Mouse (Mus musculus) hindbrain, embryonic 15.5 days (tissue): ENCODE measurements around the gene Gm45713. TPM values are rescaled to one million over a fixed set of nuclear protein-coding genes. Genes with fewer than 3 reads are reported as not detected.

ENCODE experiments used
- ATAC-seq: fragments of 200-750 bp; cut with Nextera tagmentation; 2 replicates; pipeline ENCODE4 v1.8.0; 2017; ENCODE audit warnings: low read depth, moderate number of reproducible peaks, moderate TSS enrichment; ENCODE audit not compliant: low FRiP score
- H3K27ac ChIP-seq: fragments of 300-500 bp; sonication (generic); replicated peaks from 2 replicates; pipeline ENCODE4 v1.5.1; 2015; ENCODE audit warnings: mild to moderate bottlenecking, inconsistent platforms
- H3K27me3 ChIP-seq: fragments of 300-500 bp; sonication (generic); 2 replicates; pipeline ENCODE4 v1.6.1; 2015; ENCODE audit warnings: control low read depth, inconsistent platforms
- H3K36me3 ChIP-seq: fragments of 300-500 bp; sonication (generic); 2 replicates; pipeline ENCODE4 v1.6.1; 2015; ENCODE audit warnings: control low read depth, inconsistent platforms
- H3K4me1 ChIP-seq: fragments of 300-500 bp; sonication (generic); replicated peaks from 2 replicates; pipeline ENCODE4 v1.6.1; 2015; ENCODE audit warnings: control low read depth, inconsistent platforms
- H3K4me2 ChIP-seq: fragments of 300-500 bp; sonication (generic); 2 replicates; pipeline ENCODE4 v1.6.1; 2015; ENCODE audit warnings: moderate library complexity, mild to moderate bottlenecking, inconsistent platforms
- H3K4me3 ChIP-seq: fragments of 300-500 bp; sonication (generic); 2 replicates; pipeline ENCODE4 v1.5.1; 2015; ENCODE audit warnings: mild to moderate bottlenecking, inconsistent platforms
- H3K9ac ChIP-seq: fragments of 300-500 bp; sonication (generic); 2 replicates; pipeline ENCODE4 v1.6.1; 2015; ENCODE audit warnings: inconsistent platforms
- H3K9me3 ChIP-seq: fragments of 300-500 bp; sonication (generic); 2 replicates; pipeline ENCODE4 v1.6.1; 2016; ENCODE audit warnings: control low read depth, inconsistent platforms
- WGBS: fragments of 180-500 bp; shearing (Covaris S2); methylation state at CpG from one replicate; pipeline ENCODE4 v1.1.7; 2015; 5-methylcytosine and 5-hydroxymethylcytosine counted together
- polyA plus RNA-seq: library from polyadenylated mRNA; unstranded; fragments of >200 nt; fragmentation: Nextera tagmentation; extraction: Ambion mirVana; gene quantifications from 2 replicates; pipeline ENCODE4 v1.2.1, GENCODE M21; 2015

Gene Gm45713
- polyA plus RNA-seq, 1 experiment from 2014 or later = not detected

GRCm38 (mm10) chr7:45137171-45138006 lies 1.4 kb upstream of the Gm45713 start:
- Histone ChIP-seq H3K4me1 (peaks cover 9% of the 10 kb centered on the region), H3K27ac (no peak overlapping the region), H3K9me3 (no peaks in the 10 kb centered on the region), H3K4me3 (no peak overlapping the region), H3K27me3 (peaks cover 9% of the 10 kb centered on the region; the same call in 1 of the 2 replicates), H3K4me2 (no peak overlapping the region), H3K36me3 (no peaks in the 10 kb centered on the region), H3K9ac (no peak overlapping the region)
- ATAC-seq = no peak
- 83% methylated on average over 12 of the region's 12 CpGs for WGBS

GRCm38 (mm10) chr7:45135370-45135769 lies 661 bp downstream of the Gm45713 start:
- Histone ChIP-seq H3K9me3 (no peaks in the 10 kb centered on the region), H3K27ac (no peak overlapping the region), H3K4me1 (peaks cover 9% of the 10 kb centered on the region), H3K27me3 (peaks cover 9% of the 10 kb centered on the region; the same call in 1 of the 2 replicates), H3K36me3 (no peaks in the 10 kb centered on the region), H3K9ac (no peak overlapping the region), H3K4me3 (no peak overlapping the region), H3K4me2 (peak overlapping the region; percentile 83)
- WGBS = 88% methylated on average over 3 of the region's 3 CpGs
- ATAC-seq = no peak

GRCm38 (mm10) chr7:45134544-45135026 lies 1.4 kb downstream of the Gm45713 start:
- Histone ChIP-seq H3K4me2 (no peak overlapping the region), H3K4me1 (peaks cover 12% of the 10 kb centered on the region), H3K27ac (no peak overlapping the region), H3K4me3 (no peak overlapping the region), H3K36me3 (no peaks in the 10 kb centered on the region), H3K9ac (no peak overlapping the region), H3K27me3 (peaks cover 9% of the 10 kb centered on the region; the same call in 1 of the 2 replicates), H3K9me3 (no peaks in the 10 kb centered on the region)
- 12% methylated on average over 12 of the region's 12 CpGs for WGBS
- no peak for ATAC-seq

- 75% methylated on average over 8 of the region's 8 CpGs for WGBS
- Histone ChIP-seq H3K4me1 (peaks cover 18% of the 10 kb centered on the region), H3K9ac (no peak overlapping the region), H3K9me3 (no peaks in the 10 kb centered on the region), H3K27ac (no peak overlapping the region), H3K36me3 (no peaks in the 10 kb centered on the region), H3K4me3 (no peak overlapping the region), H3K4me2 (no peak overlapping the region), H3K27me3 (peaks cover 9% of the 10 kb centered on the region; the same call in 1 of the 2 replicates)
- ATAC-seq = no peak
Measured at GRCm38 (mm10) chr7:45133446-45134159, 2.4 kb downstream of the Gm45713 start.

- Histone ChIP-seq H3K4me3 (no peak overlapping the region), H3K4me2 (no peak overlapping the region), H3K27ac (no peak overlapping the region), H3K27me3 (0 out of 2 replicates have a peak, but pooled peaks cover 4% of the 10 kb centered on the region), H3K36me3 (peaks cover 6% of the 10 kb centered on the region), H3K9me3 (no peaks in the 10 kb centered on the region), H3K9ac (no peak overlapping the region), H3K4me1 (peaks cover 28% of the 10 kb centered on the region)
- ATAC-seq = no peak
- WGBS = 82% methylated on average over 11 of the region's 11 CpGs
Measured at GRCm38 (mm10) chr7:45131850-45132249, 4.2 kb downstream of the Gm45713 start.

- Histone ChIP-seq H3K4me2 (peak overlapping the region; percentile 70), H3K27ac (peak overlapping the region; percentile 94), H3K4me3 (peak overlapping the region; percentile 70), H3K36me3 (peaks cover 25% of the 10 kb centered on the region), H3K9me3 (no peaks in the 10 kb centered on the region), H3K9ac (peak overlapping the region; percentile 51; the same call in 1 of the 2 replicates), H3K27me3 (0 out of 2 replicates have a peak, but pooled peaks cover 4% of the 10 kb centered on the region), H3K4me1 (peaks cover 35% of the 10 kb centered on the region)
- WGBS = 46% methylated on average over 15 of the region's 15 CpGs
- no peak for ATAC-seq
Measured at GRCm38 (mm10) chr7:45129776-45130512, 6.1 kb downstream of the Gm45713 start.

- Histone ChIP-seq H3K27me3 (0 out of 2 replicates have a peak, but pooled peaks cover under 1% of the 10 kb centered on the region), H3K4me1 (peaks cover 40% of the 10 kb centered on the region), H3K4me2 (peak overlapping the region; percentile 70), H3K4me3 (peak overlapping the region; percentile 70), H3K9me3 (no peaks in the 10 kb centered on the region), H3K36me3 (peaks cover 25% of the 10 kb centered on the region), H3K9ac (peak overlapping the region; percentile 51), H3K27ac (peak overlapping the region; percentile 94)
- no peak for ATAC-seq
- under 1% methylated on average over 17 of the region's 17 CpGs for WGBS
Measured at GRCm38 (mm10) chr7:45129318-45129717, 6.7 kb downstream of the Gm45713 start.

GRCm38 (mm10) chr7:45128624-45129246 lies 7.3 kb downstream of the Gm45713 start, which contains the start of gene Rpl13a:
Rpl13a (minus strand) TSS chr7:45128761.
- under 1% methylated on average over 48 of the region's 48 CpGs for WGBS
- H3K36me3 ChIP-seq = peaks cover 25% of the 10 kb centered on the region
- no peaks in the 10 kb centered on the region for H3K27me3 ChIP-seq
- peak within 1 kb of the TSS; percentile 70 for H3K4me3 ChIP-seq
- peak; percentile 95 for ATAC-seq
- peak within 1 kb of the TSS; percentile 79 for H3K4me2 ChIP-seq
- H3K9ac ChIP-seq = peak within 1 kb of the TSS; percentile 91
- peaks cover 40% of the 10 kb centered on the region for H3K4me1 ChIP-seq
- H3K9me3 ChIP-seq = no peaks in the 10 kb centered on the region
- peak within 1 kb of the TSS; percentile 94 for H3K27ac ChIP-seq

GRCm38 (mm10) chr7:45127700-45128224 lies 8.3 kb downstream of the Gm45713 start:
- H3K36me3 ChIP-seq = peaks cover 30% of the 10 kb centered on the region
- WGBS = under 1% methylated on average over 6 of the region's 6 CpGs
- peak overlapping the region; percentile 79 for H3K4me2 ChIP-seq
- H3K27me3 ChIP-seq = no peaks in the 10 kb centered on the region
- no peaks in the 10 kb centered on the region for H3K9me3 ChIP-seq
- H3K27ac ChIP-seq = peak overlapping the region; percentile 84
- H3K4me1 ChIP-seq = peaks cover 48% of the 10 kb centered on the region
- H3K9ac ChIP-seq = peak overlapping the region; percentile 91
- peak overlapping the region; percentile 70 for H3K4me3 ChIP-seq
- ATAC-seq = no peak

GRCm38 (mm10) chr7:45126844-45127699 lies 9.0 kb downstream of the Gm45713 start:
- WGBS = 49% methylated on average over 21 of the region's 21 CpGs
- H3K36me3 ChIP-seq = peaks cover 37% of the 10 kb centered on the region
- peak overlapping the region; percentile 79 for H3K4me2 ChIP-seq
- no peaks in the 10 kb centered on the region for H3K9me3 ChIP-seq
- peak overlapping the region; percentile 70 for H3K4me3 ChIP-seq
- ATAC-seq = no peak
- H3K9ac ChIP-seq = peak overlapping the region; percentile 91
- H3K27ac ChIP-seq = peak overlapping the region; percentile 84
- no peaks in the 10 kb centered on the region for H3K27me3 ChIP-seq
- H3K4me1 ChIP-seq = peaks cover 54% of the 10 kb centered on the region
